Mouse (Mus musculus): Measurements from ENCODE around the gene Arhgef40. TPM values are rescaled to one million over a fixed set of nuclear protein-coding genes. Genes with fewer than 3 reads are reported as not detected.

The Arhgef40 gene
- polyA plus RNA-seq, 2 experiments = 143 to 220 TPM

- Histone ChIP-seq H3K4me2 (replicated peaks; ENCODE audit: low read depth, low read length, severe bottlenecking) (no peak overlapping the region), H3K9me3 (ENCODE audit: control insufficient read depth, low read length) (no peaks in the 10 kb centered on the region), H3K27ac (replicated peaks; ENCODE audit: low read depth, low read length) (no peak overlapping the region), H3K4me3 (replicated peaks; ENCODE audit: low read length) (no peak overlapping the region), H3K27me3 (ENCODE audit: control insufficient read depth, insufficient read depth, low read length) (no peaks in the 10 kb centered on the region), H3K4me1 (ENCODE audit: control insufficient read depth, insufficient read depth, low read length) (peaks cover 9% of the 10 kb centered on the region), H3K36me3 (ENCODE audit: control insufficient read depth, insufficient read depth, low read length) (peaks cover 77% of the 10 kb centered on the region), H3K9ac (ENCODE audit: low read depth, low read length, severe bottlenecking) (0 out of 2 replicates have a peak overlapping the region, but pooled peaks have one; percentile 28)
- no peak for TF ChIP-seq POLR2A (IDR thresholded peaks at IDR 0.05; ENCODE audit: borderline replicate concordance, extremely low read depth, insufficient read depth, insufficient read length)
- no peak for DNase-seq (ENCODE audit: low spot score)
- WGBS = 71% methylated on average over 12 of the region's 12 CpGs
- ATAC-seq (ENCODE audit: low FRiP score, low read depth) = no peak
These were observed 5.0 kb downstream of the Arhgef40 start for GRCm38 (mm10) chr14:51989461-51989970.

GRCm38 (mm10) chr14:51994453-51994852 is 9.9 kb downstream of the Arhgef40 start:
- Histone ChIP-seq H3K9ac (ENCODE audit: low read depth, low read length, severe bottlenecking) (no peak overlapping the region), H3K4me1 (ENCODE audit: control insufficient read depth, insufficient read depth, low read length) (no peaks in the 10 kb centered on the region), H3K4me2 (replicated peaks; ENCODE audit: low read depth, low read length, severe bottlenecking) (no peak overlapping the region), H3K4me3 (replicated peaks; ENCODE audit: low read length) (no peak overlapping the region), H3K9me3 (ENCODE audit: control insufficient read depth, low read length) (no peaks in the 10 kb centered on the region), H3K27ac (replicated peaks; ENCODE audit: low read depth, low read length) (no peak overlapping the region), H3K36me3 (ENCODE audit: control insufficient read depth, insufficient read depth, low read length) (peaks cover 96% of the 10 kb centered on the region), H3K27me3 (ENCODE audit: control insufficient read depth, insufficient read depth, low read length) (no peaks in the 10 kb centered on the region)
- WGBS = 94% methylated on average over 4 of the region's 4 CpGs
- DNase-seq (ENCODE audit: low spot score) (no peak), ATAC-seq (ENCODE audit: low FRiP score, low read depth) (no peak)
- TF ChIP-seq POLR2A (IDR thresholded peaks at IDR 0.05; ENCODE audit: borderline replicate concordance, extremely low read depth, insufficient read depth, insufficient read length) = no peak

- no peaks in the 10 kb centered on the region for H3K4me1 ChIP-seq (ENCODE audit: control insufficient read depth, insufficient read depth, low read length)
- ATAC-seq (ENCODE audit: low FRiP score, low read depth) (no peak), DNase-seq (ENCODE audit: low spot score) (no peak)
- H3K4me3 ChIP-seq (replicated peaks; ENCODE audit: low read length) = no peak overlapping the region
- H3K36me3 ChIP-seq (ENCODE audit: control insufficient read depth, insufficient read depth, low read length) = peaks cover 96% of the 10 kb centered on the region
- no peaks in the 10 kb centered on the region for H3K27me3 ChIP-seq (ENCODE audit: control insufficient read depth, insufficient read depth, low read length)
- no peak overlapping the region for H3K4me2 ChIP-seq (replicated peaks; ENCODE audit: low read depth, low read length, severe bottlenecking)
- 72% methylated on average over 12 of the region's 12 CpGs for WGBS
- H3K9me3 ChIP-seq (ENCODE audit: control insufficient read depth, low read length) = no peaks in the 10 kb centered on the region
- TF ChIP-seq POLR2A (IDR thresholded peaks at IDR 0.05; ENCODE audit: borderline replicate concordance, extremely low read depth, insufficient read depth, insufficient read length) = no peak
- no peak overlapping the region for H3K9ac ChIP-seq (ENCODE audit: low read depth, low read length, severe bottlenecking)
- H3K27ac ChIP-seq (replicated peaks; ENCODE audit: low read depth, low read length) = no peak overlapping the region
These were observed 10.8 kb downstream of the Arhgef40 start for GRCm38 (mm10) chr14:51995219-51995871.

- TF ChIP-seq POLR2A (IDR thresholded peaks at IDR 0.05; ENCODE audit: borderline replicate concordance, extremely low read depth, insufficient read depth, insufficient read length) = no peak
- Histone ChIP-seq H3K9ac (ENCODE audit: low read depth, low read length, severe bottlenecking) (no peak overlapping the region), H3K4me2 (replicated peaks; ENCODE audit: low read depth, low read length, severe bottlenecking) (no peak overlapping the region), H3K27me3 (ENCODE audit: control insufficient read depth, insufficient read depth, low read length) (no peaks in the 10 kb centered on the region), H3K36me3 (ENCODE audit: control insufficient read depth, insufficient read depth, low read length) (peaks cover 95% of the 10 kb centered on the region), H3K27ac (replicated peaks; ENCODE audit: low read depth, low read length) (no peak overlapping the region), H3K9me3 (ENCODE audit: control insufficient read depth, low read length) (no peaks in the 10 kb centered on the region), H3K4me3 (replicated peaks; ENCODE audit: low read length) (no peak overlapping the region), H3K4me1 (ENCODE audit: control insufficient read depth, insufficient read depth, low read length) (no peaks in the 10 kb centered on the region)
- ATAC-seq (ENCODE audit: low FRiP score, low read depth) = no peak
- WGBS = 87% methylated on average over 13 of the region's 13 CpGs
- no peak for DNase-seq (ENCODE audit: low spot score)
These were observed 11.8 kb downstream of the Arhgef40 start for GRCm38 (mm10) chr14:51996231-51996841.

GRCm38 (mm10) chr14:51996866-51997265 is 12.3 kb downstream of the Arhgef40 start:
- no peak for TF ChIP-seq POLR2A (IDR thresholded peaks at IDR 0.05; ENCODE audit: borderline replicate concordance, extremely low read depth, insufficient read depth, insufficient read length)
- WGBS = 72% methylated on average over 10 of the region's 17 CpGs
- H3K4me1 ChIP-seq (ENCODE audit: control insufficient read depth, insufficient read depth, low read length) = no peaks in the 10 kb centered on the region
- no peak overlapping the region for H3K4me3 ChIP-seq (replicated peaks; ENCODE audit: low read length)
- no peaks in the 10 kb centered on the region for H3K9me3 ChIP-seq (ENCODE audit: control insufficient read depth, low read length)
- no peak overlapping the region for H3K4me2 ChIP-seq (replicated peaks; ENCODE audit: low read depth, low read length, severe bottlenecking)
- DNase-seq (ENCODE audit: low spot score) (no peak), ATAC-seq (ENCODE audit: low FRiP score, low read depth) (no peak)
- peaks cover 93% of the 10 kb centered on the region for H3K36me3 ChIP-seq (ENCODE audit: control insufficient read depth, insufficient read depth, low read length)
- H3K9ac ChIP-seq (ENCODE audit: low read depth, low read length, severe bottlenecking) = no peak overlapping the region
- no peak overlapping the region for H3K27ac ChIP-seq (replicated peaks; ENCODE audit: low read depth, low read length)
- H3K27me3 ChIP-seq (ENCODE audit: control insufficient read depth, insufficient read depth, low read length) = no peaks in the 10 kb centered on the region

Data from limb, embryonic 14.5 days (tissue).